Mouse (Mus musculus) cerebellum, adult 18-20 months (tissue): ENCODE results near the gene Cep97.

Source experiments
- DNase-seq, 2 experiments: peaks; one replicate each; pipeline ENCODE4 v3.0.0; 2021

Cep97 gene

DNA sequence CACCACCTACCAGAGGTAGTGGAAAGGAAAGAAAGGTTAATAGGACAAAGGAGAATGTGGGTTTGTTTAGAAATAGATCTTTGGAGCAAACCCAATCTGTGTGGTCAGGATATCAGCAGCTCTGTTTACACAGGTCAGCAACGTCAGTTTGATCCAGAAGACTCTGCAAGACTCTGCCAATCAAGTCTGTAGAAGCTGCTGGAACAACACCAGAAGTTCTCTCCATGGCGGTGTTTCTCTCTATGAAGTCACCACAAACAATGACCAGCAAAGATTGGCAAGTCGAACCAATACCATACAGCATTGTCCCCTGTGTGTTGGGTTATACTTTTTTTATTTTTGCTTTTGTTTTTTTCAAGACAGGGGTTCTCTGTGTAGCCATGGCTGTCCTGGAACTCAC, 12.6 kb upstream of the Cep97 start:
- DNase-seq = no peak

DNA sequence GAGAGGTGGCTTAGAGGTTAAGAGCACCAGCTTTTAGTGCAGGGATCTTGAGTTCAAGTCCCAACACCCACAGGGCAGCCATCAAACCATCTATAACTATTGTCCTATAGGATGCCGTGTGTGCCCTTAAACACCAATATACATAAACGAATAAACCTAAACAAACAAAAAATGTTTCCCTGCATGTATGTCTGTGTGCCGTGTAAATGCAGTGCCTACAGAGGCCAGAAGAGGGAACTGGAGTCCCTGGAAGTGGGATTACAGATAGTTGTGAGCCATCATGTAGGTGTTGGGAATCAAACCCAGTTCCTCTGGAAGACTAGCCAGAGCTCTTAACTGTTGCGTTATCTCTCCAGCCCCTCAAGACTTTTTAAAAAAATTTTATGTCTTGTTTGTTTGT, 6.1 kb upstream of the Cep97 start:
- DNase-seq = no peak

DNA sequence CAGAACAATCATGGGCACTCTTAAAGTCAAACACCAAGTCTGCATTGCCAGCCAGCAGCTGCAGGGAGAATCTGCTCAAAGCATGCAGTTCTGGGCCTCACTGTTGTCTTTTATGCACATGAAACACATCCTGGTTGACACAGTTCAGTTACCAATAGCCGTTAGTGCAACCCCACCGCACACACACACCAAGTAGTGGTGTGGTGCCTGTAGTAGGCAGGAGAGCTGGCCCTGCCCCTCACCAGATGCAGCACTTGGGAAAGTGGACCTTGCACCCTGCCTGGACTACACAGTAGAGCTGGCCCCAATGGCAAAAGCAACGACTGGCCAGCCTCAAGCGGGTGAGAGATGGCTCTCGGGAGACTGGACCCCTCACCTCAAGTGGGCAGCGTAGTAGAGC, 5.0 kb upstream of the Cep97 start:
- no peak for DNase-seq

DNA sequence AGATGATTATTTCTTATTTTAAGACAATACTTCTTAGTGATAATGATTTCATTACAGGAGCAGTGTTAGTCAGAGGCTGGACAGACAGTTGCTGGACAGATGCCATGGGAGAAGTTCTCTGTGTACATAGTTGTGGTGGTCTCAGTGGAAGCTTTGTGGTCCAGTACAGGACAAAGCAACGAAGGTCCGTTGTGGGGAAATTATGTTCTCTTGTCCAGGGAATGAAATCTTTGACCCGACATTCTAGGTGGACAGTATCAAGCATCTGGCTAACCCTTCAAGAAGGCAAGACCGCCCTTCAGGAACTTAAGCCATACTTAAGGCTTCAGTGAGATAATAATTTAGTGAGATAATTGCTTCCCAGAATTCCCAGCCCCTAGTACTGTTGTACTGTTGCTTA, 4.1 kb upstream of the Cep97 start:
- no peak for DNase-seq

DNA sequence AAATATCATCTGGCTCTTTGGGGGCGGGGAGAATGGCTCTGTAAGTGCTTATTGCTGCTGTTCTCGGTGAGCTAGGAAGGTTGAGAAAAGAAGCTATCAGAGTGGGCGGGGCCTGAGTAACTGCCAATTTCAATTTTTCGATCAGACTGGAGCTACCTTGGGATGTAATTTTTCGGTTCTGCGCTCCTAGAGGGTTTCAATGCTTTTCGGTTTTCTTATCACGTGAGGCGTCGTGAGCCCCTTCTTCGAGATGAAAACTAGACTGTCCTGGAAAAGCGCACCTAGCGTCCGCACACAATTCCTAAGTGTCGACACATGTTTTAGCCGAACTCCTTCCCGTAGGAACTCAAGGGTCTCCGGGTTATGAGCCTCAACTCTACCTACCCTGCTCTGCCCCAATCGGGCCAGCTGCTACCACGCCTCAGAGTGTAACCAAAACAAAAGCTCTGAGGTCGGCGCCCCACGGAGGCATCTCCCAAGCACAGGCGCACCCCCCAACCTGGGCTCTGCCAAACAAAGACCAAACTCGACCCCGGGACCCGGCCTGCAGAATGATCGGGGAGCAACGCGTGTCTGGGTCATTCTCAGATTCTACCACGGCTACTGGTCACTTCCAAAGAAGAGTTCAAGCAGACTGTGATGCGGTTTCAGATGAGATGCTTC, 843 bp downstream of the Cep97 start:
- DNase-seq = peak in 1 of 2 experiments; percentile 54

DNA sequence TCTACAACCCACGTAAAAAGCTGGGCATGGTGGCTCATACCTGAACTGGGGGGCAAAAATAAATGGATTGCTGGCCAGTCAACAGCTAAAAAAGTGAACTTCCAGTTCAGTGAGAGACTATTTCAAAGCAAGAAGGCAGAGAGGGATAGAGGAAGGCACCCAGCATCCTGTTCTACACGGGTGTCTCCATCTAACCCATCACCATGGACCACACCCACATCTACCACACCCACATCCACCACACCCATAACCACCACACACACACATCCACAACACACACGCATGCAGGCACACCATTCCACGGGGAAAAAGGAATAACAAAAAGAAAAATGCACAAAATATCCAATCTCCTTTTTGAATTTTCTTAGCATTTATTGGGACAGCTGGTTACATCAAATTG, 10.6 kb downstream of the Cep97 start:
- no peak for DNase-seq

DNA sequence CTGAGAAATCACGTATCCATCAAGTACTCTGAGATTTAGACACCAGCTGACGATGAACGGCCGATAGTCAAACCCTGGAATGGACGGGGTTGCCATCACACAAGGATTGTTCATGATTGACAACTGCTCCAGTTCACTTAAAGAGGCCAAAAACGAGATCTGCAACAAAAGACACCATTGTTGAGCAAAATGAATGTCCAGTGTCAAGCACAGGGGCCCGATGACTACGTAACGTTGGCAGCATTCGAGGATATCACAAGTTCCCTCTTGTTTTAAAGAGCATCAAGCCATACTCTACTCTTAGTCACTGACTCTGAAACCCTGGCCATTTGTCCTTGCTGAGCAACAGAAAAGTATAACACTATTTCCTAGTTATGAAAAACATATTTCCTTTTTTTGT, 12.6 kb downstream of the Cep97 start:
- DNase-seq = no peak

DNA sequence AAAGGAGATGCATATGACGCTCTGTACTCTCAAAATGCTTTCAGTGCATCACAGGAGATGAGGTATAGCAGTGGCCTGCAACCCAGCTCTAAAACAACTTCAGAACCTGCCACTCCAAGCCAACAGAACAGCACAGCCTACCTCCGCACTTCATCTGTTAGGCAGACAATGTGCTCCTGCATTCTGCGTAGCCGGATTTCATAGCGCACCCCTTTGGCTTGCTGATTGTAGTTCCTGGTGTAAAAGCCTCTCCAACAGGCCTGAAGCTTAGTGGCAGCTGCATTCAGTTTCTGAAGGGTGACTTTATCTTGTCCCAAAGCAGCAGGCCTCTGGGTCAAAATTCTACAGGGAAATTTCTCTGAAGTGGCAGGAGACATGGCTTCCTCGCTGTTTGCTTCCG, 19.9 kb downstream of the Cep97 start:
- no peak for DNase-seq

DNA sequence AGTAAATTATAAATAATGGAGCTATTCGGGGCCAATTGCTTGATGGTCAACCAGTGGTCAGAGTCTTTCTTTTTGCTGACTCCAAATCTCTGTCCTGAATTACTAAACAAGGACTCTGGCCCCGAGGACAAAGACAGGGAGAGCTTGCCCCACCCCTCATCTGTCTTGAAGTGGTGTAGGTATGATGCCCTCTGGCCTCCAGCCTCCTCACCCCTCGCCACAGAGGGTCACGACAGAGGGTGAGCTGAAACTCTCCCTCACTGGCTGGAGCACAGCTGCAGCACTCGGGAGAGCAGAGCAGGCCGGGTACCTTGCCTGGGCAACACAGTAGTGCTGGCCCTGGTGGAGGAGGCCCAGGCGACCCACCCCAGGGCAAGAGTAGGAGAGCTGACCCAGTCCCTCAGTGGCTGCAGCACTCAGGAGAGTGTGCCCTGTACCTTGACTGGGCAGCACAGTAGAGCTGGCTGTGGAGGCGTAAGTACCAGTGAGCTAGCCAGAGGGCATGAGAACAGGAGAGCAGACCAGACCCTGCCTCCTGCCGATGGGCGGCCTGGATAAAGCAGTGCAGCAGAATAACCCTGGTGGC, 24.4 kb downstream of the Cep97 start:
- DNase-seq = no peak

DNA sequence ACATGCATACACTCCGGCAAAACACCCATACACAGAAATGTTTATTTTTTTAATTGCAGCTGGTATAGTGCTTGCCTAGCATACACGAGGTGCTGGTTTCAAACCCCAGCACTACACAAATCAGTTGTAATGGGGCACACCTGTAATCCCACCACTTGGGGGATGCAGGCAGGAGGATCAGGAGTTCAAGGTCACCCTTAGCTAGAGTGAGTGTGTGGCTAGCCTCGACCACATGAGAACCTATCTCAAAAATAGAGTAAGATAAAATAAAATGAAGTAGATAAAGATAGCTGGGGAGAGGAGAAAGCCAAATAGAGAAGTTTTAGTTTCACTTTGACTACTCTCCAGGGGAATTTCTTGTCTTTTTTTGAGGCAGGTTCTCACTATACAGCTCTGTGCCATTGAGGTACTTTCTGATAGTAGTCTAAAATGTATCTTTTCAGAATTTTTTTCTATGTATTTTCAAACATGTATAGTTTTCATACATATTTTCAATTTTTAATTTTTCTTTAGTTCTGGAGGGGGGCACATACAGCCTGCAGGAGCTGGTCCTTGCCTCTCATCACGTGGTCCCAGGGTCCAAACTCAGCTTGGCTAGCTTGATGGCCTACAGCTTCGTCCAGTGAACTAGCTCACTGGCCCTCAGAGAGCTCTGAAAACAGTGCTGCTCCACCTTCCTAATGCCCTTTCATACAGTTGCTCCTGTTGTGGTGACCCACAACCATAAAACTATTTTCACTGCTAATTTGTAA, 27.6 kb downstream of the Cep97 start:
- no peak for DNase-seq

DNA sequence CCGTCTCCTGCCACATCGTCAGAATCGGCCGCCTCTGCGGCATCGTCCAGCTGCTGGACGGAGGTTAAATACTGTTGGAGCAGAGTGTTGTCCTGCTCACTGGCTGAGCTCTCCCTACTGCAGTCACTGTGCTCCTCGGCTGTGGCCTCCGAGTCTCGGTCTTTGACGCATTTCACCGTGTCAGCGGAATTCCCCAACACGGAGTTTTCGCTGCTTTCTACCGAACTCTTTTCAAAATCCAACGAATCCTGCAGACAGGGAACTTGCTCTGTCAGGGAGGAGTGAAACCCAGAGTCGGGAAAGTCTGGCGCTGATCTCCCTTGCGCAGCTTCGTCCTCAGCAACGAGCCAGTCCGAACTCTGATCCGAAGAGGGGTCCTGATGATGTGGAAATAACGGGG, 29.3 kb downstream of the Cep97 start:
- DNase-seq = no peak

DNA sequence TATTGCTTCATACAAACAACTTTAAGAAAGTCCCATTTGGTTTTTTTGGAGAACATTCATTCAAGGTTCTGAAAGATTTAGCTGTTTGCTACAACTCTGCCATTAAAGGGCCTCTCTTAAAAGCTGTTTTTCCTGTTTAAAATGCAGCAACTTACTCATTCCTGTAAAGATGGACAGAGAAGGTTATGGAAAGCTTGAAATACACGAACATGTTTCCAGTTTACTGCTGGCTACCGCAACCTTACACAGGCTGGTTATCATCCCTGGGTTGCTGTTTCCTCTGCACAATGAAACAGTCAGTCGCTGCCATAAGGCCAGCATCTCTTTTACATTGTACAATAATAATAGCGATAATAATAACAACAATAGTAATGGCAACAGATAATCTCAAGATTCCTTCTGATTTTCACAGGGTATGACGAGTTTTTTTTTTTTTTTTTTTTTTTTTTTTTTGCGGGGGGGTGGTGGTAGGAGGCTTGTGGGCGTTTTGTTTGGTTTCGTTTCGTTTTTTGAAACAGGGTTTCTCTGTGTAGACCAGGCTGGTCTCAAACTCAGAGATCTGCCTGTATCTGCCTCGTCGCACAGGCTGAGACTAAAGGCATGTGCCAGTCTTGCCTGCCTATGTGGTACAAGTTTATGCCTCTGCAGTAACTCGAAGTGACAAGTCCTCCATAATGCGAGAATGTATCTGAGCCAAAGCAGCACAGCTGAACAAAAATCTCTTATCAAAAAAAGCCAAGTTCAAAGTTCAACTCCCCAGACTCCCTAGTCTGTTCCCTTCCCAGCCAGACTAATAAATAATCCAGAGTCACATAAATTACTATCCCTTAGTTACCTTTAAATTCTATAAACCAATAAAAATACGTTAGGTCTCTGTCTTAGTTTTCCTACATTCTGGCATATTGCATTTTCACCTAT, 32.6 kb downstream of the Cep97 start:
- no peak for DNase-seq

DNA sequence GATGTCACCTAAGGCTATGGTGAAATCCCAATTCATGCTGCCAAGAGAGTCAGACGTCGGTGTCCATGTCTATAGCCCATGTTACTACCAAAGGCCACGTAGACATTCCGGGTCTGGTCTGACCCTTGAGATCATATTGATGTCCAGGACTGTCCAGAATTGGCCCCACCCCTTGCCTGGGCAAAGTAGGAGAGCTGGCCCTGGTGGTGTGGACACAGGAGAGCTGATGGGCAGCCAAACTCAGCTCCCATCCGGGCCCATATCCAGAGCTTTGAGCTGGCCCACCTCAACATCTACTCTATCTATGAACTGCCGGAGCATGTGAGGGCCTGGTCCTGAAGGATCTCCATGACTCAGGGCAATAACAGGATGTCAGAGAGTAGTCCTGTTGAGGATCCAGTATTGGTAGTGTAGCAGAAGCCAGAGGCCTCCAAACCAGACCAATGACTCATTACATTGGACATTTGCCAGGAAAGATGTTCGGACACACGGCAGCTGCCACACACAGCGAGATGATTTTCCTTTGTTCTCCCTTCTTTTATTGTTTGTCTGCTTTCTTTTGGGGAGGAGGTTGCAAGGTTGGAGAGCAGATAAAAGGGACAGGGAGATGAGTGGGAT, 36.2 kb downstream of the Cep97 start:
- DNase-seq = peak in 1 of 2 experiments; percentile 16

DNA sequence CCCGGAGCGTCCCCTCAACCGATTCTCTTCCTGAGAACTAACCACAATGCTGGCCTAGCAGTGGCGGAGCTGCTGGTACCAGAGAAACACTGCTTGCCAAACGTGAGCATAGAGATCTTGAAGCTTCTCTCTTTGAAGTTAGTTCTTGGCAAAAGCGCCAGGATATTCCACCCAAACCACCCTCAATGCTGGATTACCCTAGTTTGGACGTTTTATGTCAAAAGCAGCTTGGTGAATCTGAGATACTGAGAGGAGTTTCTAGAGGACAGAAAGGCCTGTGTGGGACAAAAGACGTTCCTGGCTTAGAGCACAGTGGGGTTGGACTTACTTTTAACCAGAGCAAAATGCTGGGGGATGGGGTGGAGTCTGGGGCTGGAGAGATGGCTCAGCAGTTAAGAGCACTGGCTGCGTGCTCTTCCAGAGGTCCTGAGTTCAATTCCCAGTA, 39.0 kb downstream of the Cep97 start:
- DNase-seq = no peak

DNA sequence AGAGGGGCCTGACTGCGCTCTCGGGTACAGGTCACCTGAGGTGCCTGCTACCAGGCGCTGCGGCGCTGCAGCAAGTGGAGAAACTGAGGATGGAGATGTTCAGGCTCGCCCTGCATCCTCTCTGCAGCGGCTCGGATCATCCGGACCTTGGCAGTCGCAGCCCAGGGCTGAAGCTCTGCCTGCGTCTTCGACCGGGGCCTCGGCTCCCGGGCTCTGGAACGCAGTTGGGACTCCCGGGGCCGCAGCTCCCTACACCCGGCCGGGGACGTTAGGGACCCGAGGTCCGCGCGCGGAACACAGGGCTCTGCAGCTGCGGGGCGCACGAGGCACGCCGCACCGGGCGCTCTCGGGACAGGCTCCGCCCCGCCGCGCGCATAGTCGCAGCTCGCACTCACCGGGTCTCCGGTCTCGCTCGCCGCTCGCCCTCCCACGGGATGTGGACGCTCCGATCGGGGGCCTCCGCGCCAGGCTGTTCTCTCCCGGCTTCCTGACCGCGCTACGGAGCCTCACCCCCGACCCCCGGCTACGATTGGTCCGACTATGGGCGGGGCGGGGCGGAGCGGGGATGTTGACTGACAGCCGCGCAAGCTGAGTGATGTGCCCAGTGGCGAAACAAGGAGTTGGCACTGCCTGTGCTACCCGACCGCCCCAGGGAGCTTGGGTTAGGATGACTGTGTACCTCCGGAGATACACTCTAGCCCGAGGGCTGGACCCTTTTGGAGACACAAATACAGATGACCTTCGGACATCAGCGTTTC, 39.6 kb downstream of the Cep97 start, which contains the start of gene Nxpe3:
Nxpe3 (minus strand) TSS at position 393 of the 758 bp plus-strand sequence.
- DNase-seq = peak; percentile 89 to 92

DNA sequence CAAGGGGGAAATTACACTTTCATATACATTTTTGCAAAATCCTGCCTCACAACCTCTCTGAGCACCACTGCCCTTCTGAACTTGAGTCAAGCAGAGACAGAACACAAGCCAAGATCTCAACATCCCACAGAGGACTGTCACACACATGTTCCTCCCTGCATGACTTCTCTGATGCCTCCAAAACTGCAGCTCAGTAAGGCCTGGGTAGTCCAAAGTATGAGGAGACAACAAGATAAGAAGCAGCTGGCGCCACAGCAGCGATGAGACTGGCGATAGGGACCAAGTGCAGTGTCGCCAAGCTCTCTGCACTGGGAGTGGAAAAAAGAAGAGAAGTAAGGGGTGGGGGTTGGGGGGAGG, 40.1 kb downstream of the Cep97 start:
- DNase-seq = peak in 1 of 2 experiments; percentile 19

DNA sequence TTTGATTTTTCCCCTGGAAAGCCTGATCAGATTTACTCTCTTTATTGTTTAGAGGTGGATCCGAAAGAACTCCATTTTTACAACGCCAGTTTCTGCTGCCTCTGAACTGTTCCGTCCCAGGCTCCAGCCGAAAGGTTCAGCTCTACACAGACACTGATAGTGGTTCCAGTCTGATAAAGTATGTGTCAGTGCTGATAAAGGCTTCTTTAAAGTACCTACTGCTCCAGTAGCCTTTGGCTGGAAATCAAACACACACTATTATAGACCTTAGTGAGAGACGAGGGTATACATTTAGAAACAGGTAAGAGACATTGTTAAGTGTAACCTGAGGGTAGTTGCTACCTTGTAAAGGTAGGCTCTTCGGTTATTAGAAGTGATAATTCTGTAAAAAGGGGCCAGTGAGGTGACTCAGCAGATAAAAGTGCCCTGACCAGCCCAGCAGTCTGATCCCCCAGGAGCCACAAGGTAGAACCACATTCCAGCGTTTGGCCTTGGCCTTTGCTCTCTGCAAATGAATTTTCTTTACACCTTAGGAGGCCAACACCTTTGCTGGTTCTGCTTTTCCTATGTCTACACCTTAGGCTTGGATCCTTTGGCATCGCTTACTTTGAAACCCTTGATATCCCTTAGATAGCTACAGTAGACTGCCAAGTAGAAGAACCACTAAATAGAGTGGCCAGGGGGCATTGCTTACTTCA, 41.1 kb downstream of the Cep97 start:
- no peak for DNase-seq

DNA sequence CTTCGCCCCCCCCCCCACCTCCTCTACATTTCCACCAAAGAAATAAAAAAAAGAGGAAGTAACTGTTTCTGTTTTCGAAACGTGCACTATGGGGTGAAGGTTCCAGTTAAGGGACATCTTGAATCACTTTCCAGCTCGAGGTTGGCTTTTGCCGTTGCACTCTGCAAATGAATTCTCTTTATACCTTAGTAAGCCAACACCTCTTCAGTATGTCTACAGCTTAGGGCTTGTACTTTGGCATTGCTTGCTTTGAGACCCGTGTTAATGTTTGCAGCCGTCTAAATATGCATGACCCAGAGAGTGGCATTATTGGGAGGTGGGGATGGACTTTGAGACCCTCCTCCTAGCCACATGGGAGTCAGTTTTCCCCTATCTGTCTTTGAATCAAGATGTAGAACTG, 42.2 kb downstream of the Cep97 start:
- DNase-seq = no peak

DNA sequence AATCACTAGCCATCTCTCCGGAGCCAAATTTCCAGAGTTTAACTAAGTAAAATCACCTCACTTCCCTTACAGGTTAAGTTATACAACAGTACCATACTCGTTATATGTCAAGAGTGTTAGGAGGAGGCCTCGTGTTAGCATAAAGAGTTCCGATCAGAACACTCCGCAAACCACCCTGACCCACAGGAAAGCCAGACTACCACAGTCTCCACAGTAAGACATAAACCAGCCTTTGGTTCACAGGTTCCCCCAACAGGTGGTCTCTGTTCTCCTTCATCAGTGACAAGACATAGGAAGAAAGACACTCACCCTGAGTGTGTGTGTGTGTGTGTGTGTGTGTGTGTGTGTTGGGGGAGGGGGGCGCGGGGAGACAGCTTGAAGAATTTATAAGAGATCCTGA, 43.3 kb downstream of the Cep97 start:
- DNase-seq = no peak

DNA sequence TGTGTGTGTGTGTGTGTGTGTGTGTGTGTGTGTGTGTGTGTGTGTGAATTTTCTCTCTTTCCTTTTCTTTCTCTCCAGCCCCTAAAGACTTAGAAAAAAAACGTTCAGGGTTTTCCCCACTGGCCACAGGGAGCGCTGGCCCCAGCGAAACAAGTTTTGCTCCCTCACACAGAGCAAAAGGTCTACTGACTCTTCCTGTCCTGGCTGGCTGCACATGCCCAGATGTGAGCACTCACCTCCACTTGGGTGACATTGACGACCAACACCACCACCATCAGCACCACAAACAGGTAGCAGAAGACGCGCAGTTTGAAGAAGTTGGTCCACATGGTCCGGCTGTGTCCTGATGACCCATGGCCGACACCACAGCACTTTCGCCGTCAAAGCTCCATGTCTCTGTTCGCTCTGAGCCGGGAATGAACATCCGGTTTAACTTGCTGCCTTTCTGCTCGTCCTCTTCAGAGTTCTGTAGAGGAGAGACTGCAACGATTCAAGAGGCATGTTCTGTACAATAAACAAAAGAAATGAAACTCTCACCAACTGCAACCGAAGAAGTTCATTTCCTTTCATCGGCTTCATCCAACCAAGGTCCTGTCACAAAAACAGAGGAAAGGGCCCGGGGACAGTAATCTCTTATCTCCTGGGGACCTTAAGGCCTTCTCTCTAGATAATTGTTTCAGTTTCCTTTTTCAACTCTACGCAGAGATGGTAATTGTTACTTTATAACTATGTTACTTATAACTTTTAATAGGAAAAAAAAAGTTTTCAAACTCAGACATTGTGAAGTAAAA, 44.1 kb downstream of the Cep97 start:
- no peak for DNase-seq
